Mouse (Mus musculus) limb, embryonic 15.5 days (tissue): ENCODE data around the gene Tmem266. TPM values are rescaled to one million over a fixed set of nuclear protein-coding genes. Genes with fewer than 3 reads are reported as not detected.

ENCODE experiments used
- ATAC-seq: fragments of 200-750 bp; cut with Nextera tagmentation; 2 replicates; pipeline ENCODE4 v1.8.0; 2017; ENCODE audit warnings: low read depth, moderate TSS enrichment; ENCODE audit not compliant: insufficient number of reproducible peaks, low FRiP score, low TSS enrichment
- H3K27ac ChIP-seq: fragments of 300-500 bp; sonication (generic); 2 replicates; pipeline ENCODE4 v1.5.1; 2015; ENCODE audit warnings: moderate library complexity, mild to moderate bottlenecking, inconsistent platforms
- H3K27me3 ChIP-seq: fragments of 300-500 bp; sonication (generic); 2 replicates; pipeline ENCODE4 v1.6.1; 2015; ENCODE audit warnings: inconsistent platforms
- H3K36me3 ChIP-seq: fragments of 300-500 bp; sonication (generic); 2 replicates; pipeline ENCODE4 v1.6.1; 2015; ENCODE audit warnings: inconsistent platforms
- H3K4me1 ChIP-seq: fragments of 300-500 bp; sonication (generic); 2 replicates; pipeline ENCODE4 v1.6.1; 2015; ENCODE audit warnings: inconsistent platforms
- H3K4me2 ChIP-seq: fragments of 300-500 bp; sonication (generic); 2 replicates; pipeline ENCODE4 v1.6.1; 2015; ENCODE audit warnings: mild to moderate bottlenecking, inconsistent platforms
- H3K4me3 ChIP-seq: fragments of 300-500 bp; sonication (generic); 2 replicates; pipeline ENCODE4 v1.5.1; 2015; ENCODE audit warnings: mild to moderate bottlenecking, inconsistent platforms
- H3K9ac ChIP-seq: fragments of 300-500 bp; sonication (generic); 2 replicates; pipeline ENCODE4 v1.6.1; 2015; ENCODE audit warnings: inconsistent platforms
- H3K9me3 ChIP-seq: fragments of 300-500 bp; sonication (generic); 2 replicates; pipeline ENCODE4 v1.6.1; 2016; ENCODE audit warnings: inconsistent platforms
- WGBS: fragments of 180-500 bp; shearing (Covaris S2); methylation state at CpG from one replicate; pipeline ENCODE4 v1.1.7; 2015; 5-methylcytosine and 5-hydroxymethylcytosine counted together
- polyA plus RNA-seq: library from polyadenylated mRNA; unstranded; fragments of >200 nt; fragmentation: Nextera tagmentation; extraction: Ambion mirVana; gene quantifications from 2 replicates; pipeline ENCODE4 v1.2.1, GENCODE M21; 2015

Gene Tmem266
- polyA plus RNA-seq, 1 experiment from 2014 or later: 0.90 TPM

DNA sequence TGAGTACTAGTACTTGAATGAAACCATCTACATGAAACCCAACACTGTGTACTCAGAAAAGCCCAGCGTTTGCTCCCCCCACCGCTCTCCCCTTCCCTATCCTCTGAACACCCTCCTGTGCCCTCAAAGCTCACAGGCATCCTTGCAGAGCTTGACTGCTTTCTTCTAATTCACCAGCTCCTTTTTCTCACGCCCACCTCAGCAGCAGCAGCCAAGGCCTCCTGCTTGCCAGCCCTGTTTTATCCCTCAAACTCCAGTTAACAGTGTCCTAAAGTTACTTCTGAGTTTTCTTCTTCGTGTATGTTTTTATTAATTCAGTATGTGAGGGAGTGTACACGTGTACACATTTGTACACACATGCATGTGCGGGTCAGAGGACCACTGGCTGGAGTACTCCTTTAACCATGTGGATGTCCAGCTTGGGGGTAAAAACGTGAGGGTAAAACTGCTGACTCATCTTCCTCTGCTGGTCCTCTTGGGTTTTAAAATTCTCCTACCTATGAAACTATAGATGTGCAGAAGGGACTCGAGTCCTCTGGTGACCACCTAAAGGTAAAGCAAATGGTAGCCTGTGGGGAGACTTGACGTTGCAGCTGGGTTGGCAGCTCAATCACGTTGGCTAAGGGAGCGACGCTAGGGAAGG is 13.0 kb upstream of the Tmem266 start:
- no peaks in the 10 kb centered on the region for H3K27me3 ChIP-seq
- H3K4me2 ChIP-seq: no peak overlapping the region
- H3K9ac ChIP-seq: no peak overlapping the region
- WGBS: 56% methylated on average over 12 of the region's 12 CpGs
- H3K4me1 ChIP-seq: no peaks in the 10 kb centered on the region
- H3K4me3 ChIP-seq: no peak overlapping the region
- ATAC-seq: no peak
- no peaks in the 10 kb centered on the region for H3K9me3 ChIP-seq
- H3K36me3 ChIP-seq: no peaks in the 10 kb centered on the region
- no peak overlapping the region for H3K27ac ChIP-seq

- Histone ChIP-seq H3K4me2 (no peak overlapping the region), H3K4me3 (no peak overlapping the region), H3K27ac (no peak overlapping the region), H3K27me3 (peaks cover 15% of the 10 kb centered on the region; the same call in 1 of the 2 replicates), H3K36me3 (no peaks in the 10 kb centered on the region), H3K9ac (no peak overlapping the region), H3K4me1 (peaks cover 10% of the 10 kb centered on the region), H3K9me3 (no peaks in the 10 kb centered on the region)
- ATAC-seq: no peak
- 60% methylated on average over 1 of the region's 1 CpGs for WGBS
These were observed 4.1 kb upstream of the Tmem266 start for GRCm38 (mm10) chr9:55322641-55323040.

DNA sequence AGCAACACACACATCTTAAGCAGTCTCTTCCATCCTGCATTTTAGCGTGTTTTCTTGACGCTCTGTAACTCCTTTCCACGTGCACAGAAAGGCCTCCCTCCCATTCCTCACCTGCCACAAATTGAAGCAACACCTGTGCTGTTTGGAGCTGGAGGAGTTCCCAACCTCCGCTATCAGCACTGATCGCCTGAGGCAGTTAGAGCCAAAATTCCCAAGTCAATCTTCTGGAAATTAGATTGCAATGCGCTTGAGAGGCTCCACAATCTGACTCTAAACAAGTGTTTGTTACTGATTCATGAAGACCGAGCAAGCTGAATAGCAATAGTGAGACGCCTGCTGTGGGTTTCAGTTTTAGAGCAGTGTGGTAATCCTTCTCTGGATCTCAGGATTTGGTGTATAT is 2.6 kb upstream of the Tmem266 start:
- Histone ChIP-seq H3K4me1 (peaks cover 10% of the 10 kb centered on the region), H3K9me3 (no peaks in the 10 kb centered on the region), H3K4me3 (no peak overlapping the region), H3K36me3 (no peaks in the 10 kb centered on the region), H3K4me2 (no peak overlapping the region), H3K9ac (no peak overlapping the region), H3K27ac (no peak overlapping the region), H3K27me3 (peaks cover 24% of the 10 kb centered on the region)
- no peak for ATAC-seq
- WGBS: 45% methylated on average over 8 of the region's 8 CpGs

- H3K36me3 ChIP-seq: no peaks in the 10 kb centered on the region
- H3K4me1 ChIP-seq: peaks cover 10% of the 10 kb centered on the region
- no peak overlapping the region for H3K27ac ChIP-seq
- peaks cover 28% of the 10 kb centered on the region for H3K27me3 ChIP-seq
- no peaks in the 10 kb centered on the region for H3K9me3 ChIP-seq
- 58% methylated on average over 10 of the region's 10 CpGs for WGBS
- no peak for ATAC-seq
- H3K4me3 ChIP-seq: no peak overlapping the region
- H3K4me2 ChIP-seq: no peak overlapping the region
- H3K9ac ChIP-seq: no peak overlapping the region
These were observed 2.2 kb upstream of the Tmem266 start for GRCm38 (mm10) chr9:55324516-55324915.

DNA sequence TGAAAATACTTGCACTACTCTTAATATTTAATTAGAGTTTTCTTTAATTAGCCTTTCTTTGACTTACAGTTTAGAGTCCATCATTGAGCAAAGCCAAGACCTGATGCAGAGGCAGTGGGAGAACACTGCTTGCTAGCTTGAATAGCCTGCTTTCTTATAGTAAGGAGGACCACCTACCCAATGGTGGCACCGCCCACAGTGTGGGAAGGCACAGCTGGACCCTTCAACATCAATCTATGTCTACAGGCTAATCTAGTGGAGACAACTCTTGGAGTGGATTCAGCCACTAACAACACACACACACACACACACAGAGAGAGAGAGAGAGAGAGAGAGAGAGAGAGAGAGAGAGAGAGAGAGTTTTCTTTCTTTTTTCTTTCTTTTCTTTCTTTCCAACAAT is 1.7 kb upstream of the Tmem266 start:
- no peak for ATAC-seq
- WGBS: 44% methylated on average over 1 of the region's 1 CpGs
- H3K4me3 ChIP-seq: no peak overlapping the region
- no peak overlapping the region for H3K27ac ChIP-seq
- no peak overlapping the region for H3K4me2 ChIP-seq
- no peak overlapping the region for H3K9ac ChIP-seq
- H3K4me1 ChIP-seq: peaks cover 10% of the 10 kb centered on the region
- H3K36me3 ChIP-seq: no peaks in the 10 kb centered on the region
- no peaks in the 10 kb centered on the region for H3K9me3 ChIP-seq
- peaks cover 28% of the 10 kb centered on the region for H3K27me3 ChIP-seq

DNA sequence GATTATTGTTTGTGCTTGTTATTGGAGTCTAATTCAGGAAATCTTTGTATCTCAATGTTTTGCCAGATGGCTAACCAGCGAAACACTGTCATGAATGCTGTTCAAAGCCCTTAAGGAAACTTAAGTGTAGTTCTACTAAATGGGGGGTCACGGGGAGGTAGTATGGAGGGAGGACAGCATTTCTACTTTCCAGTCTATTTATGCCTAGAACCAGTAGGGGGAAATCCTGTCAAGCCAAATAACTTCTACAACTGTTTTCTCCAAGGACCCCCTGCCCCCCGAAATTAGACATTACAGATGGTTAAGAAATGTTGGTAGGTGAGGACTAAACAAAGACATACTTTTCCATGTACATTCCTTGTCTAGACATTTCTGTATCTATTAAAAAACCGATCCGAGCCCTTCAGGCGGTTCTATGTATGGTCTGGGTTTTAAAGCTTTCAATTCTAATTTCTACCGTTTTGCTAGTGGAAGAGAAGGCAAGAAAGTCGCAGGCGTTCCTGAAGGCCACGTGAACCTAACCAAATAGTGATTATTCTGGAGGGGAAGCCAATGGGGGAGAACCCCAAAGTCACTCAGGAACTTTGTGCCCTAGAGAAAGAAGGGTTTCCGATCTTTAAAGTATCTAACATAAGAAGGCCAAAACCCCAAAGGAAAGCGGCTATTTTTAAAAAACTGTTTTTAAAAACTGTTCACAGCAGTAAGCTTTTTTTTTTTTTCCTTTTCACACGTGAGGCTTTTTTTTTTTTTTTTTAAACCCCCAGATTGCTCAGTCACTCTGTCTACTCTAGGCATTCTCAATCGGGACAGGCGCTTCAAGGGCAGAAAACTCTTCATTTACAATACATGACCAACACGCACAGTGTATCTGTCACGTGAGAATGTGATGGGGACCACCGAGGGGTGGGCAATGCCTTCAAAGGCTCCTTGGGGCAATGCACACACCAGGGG is 874 bp upstream of the Tmem266 start:
- H3K27me3 ChIP-seq: peaks cover 32% of the 10 kb centered on the region
- 12% methylated on average over 18 of the region's 18 CpGs for WGBS
- H3K27ac ChIP-seq: no peak overlapping the region
- peaks cover 10% of the 10 kb centered on the region for H3K4me1 ChIP-seq
- no peaks in the 10 kb centered on the region for H3K36me3 ChIP-seq
- peak overlapping the region; percentile 72 for H3K4me3 ChIP-seq
- peak overlapping the region; percentile 75 for H3K9ac ChIP-seq
- no peaks in the 10 kb centered on the region for H3K9me3 ChIP-seq
- ATAC-seq: no peak
- H3K4me2 ChIP-seq: peak overlapping the region; percentile 87

DNA sequence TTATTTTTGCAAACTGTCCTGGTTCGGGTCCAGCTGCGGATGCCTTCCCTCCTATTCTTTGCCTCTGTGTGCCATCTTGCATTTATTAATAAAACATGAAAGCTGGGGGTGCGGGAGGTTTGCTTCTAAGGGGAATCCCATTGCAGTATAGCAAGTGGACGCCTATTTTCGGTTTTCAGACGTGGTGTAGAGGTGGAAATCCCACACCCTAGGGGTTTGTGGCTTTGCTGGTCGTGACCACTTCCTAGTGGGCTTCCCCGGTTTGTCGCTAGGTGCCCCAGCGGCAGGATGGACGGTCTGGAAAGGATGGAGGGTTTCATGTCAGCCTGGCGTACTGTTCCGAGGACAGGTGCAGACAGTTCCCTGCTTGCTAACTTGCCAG is 512 bp downstream of the Tmem266 start:
- ATAC-seq: no peak
- Histone ChIP-seq H3K4me2 (peak overlapping the region; percentile 87), H3K36me3 (no peaks in the 10 kb centered on the region), H3K9ac (peak overlapping the region; percentile 75; the same call in 1 of the 2 replicates), H3K4me3 (peak overlapping the region; percentile 72), H3K9me3 (no peaks in the 10 kb centered on the region), H3K27me3 (peaks cover 38% of the 10 kb centered on the region), H3K4me1 (peaks cover 10% of the 10 kb centered on the region), H3K27ac (no peak overlapping the region)
- WGBS: under 1% methylated on average over 13 of the region's 13 CpGs

GRCm38 (mm10) chr9:55328151-55328918 is 1.6 kb downstream of the Tmem266 start:
- no peaks in the 10 kb centered on the region for H3K9me3 ChIP-seq
- 27% methylated on average over 14 of the region's 14 CpGs for WGBS
- H3K4me2 ChIP-seq: no peak overlapping the region

DNA sequence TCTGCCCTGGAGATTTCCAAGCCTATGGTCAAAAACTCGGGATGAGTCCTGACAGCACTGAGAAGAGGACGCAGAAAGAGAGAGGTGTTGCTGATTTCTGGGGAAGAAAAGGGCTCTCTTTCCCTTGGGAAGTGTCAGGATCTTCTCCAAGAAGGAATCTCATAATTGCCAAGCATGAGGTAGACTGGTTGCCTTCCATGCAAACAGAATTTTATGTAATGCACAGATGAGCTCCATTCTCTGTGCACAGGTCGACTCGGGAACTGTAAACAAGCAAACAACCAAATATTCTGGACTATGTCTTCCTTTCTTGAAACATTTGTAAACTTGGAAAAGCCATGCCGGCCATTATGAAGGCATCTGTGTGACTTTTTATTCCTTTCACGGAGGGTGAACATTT is 2.7 kb downstream of the Tmem266 start:
- Histone ChIP-seq H3K36me3 (no peaks in the 10 kb centered on the region), H3K27me3 (peaks cover 38% of the 10 kb centered on the region), H3K4me1 (peaks cover 18% of the 10 kb centered on the region), H3K27ac (no peak overlapping the region), H3K9me3 (no peaks in the 10 kb centered on the region), H3K9ac (no peak overlapping the region), H3K4me2 (no peak overlapping the region), H3K4me3 (no peak overlapping the region)
- ATAC-seq: no peak
- WGBS: 79% methylated on average over 6 of the region's 6 CpGs

More at GRCm38 (mm10) chr9:55328151-55328918, 1.6 kb downstream of the Tmem266 start:
- no peak overlapping the region for H3K4me3 ChIP-seq
- no peak overlapping the region for H3K27ac ChIP-seq
- H3K36me3 ChIP-seq: no peaks in the 10 kb centered on the region
- H3K9ac ChIP-seq: no peak overlapping the region
- no peak for ATAC-seq
- peaks cover 18% of the 10 kb centered on the region for H3K4me1 ChIP-seq
- peaks cover 38% of the 10 kb centered on the region for H3K27me3 ChIP-seq

- H3K9ac ChIP-seq: no peak overlapping the region
- no peak overlapping the region for H3K4me3 ChIP-seq
- WGBS: 37% methylated on average over 5 of the region's 5 CpGs
- H3K27me3 ChIP-seq: peaks cover 25% of the 10 kb centered on the region
- H3K4me1 ChIP-seq: peaks cover 8% of the 10 kb centered on the region; the same call in 1 of the 2 replicates
- no peaks in the 10 kb centered on the region for H3K9me3 ChIP-seq
- no peak for ATAC-seq
- no peak overlapping the region for H3K4me2 ChIP-seq
- no peak overlapping the region for H3K27ac ChIP-seq
- no peaks in the 10 kb centered on the region for H3K36me3 ChIP-seq
These were observed 5.8 kb downstream of the Tmem266 start for GRCm38 (mm10) chr9:55332476-55332875.

DNA sequence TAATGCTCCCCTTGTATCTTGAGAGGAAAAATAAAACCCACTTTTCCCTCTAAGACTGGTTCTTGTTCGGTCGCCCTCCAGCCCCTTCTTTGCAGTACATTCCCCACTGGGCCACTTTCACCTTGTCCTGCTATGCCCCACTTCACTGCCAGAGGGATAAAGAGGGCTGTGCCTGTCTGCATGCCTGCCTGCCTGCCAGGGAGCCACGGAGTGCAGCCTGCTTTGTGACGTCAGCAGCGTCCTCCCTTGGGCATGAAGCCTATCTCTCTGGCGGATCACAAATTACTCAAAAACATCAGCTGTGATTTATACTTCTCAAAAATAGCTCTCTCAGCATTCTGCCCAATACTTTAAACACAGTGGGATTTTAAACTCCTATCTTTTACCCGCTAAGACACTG is 6.2 kb downstream of the Tmem266 start:
- H3K27me3 ChIP-seq: peaks cover 22% of the 10 kb centered on the region
- no peaks in the 10 kb centered on the region for H3K36me3 ChIP-seq
- ATAC-seq: no peak
- no peak overlapping the region for H3K27ac ChIP-seq
- no peak overlapping the region for H3K4me2 ChIP-seq
- 31% methylated on average over 7 of the region's 7 CpGs for WGBS
- H3K9ac ChIP-seq: no peak overlapping the region
- H3K9me3 ChIP-seq: no peaks in the 10 kb centered on the region
- no peak overlapping the region for H3K4me3 ChIP-seq
- H3K4me1 ChIP-seq: peaks cover 8% of the 10 kb centered on the region; the same call in 1 of the 2 replicates
